Mouse (Mus musculus): ENCODE data around the gene Mef2d. TPM values are rescaled to one million over a fixed set of nuclear protein-coding genes. Genes with fewer than 3 reads are reported as not detected.

Mef2d gene
- 328 TPM for total RNA-seq (2023)

GRCm38 (mm10) chr3:88141787-88142523 lies at the start of gene Mef2d:
Mef2d (plus strand) TSS chr3:88142372.

Other genes starting within 250 kb of the Mef2d start
- gene Hdgf, start 236.1 kb upstream of the Mef2d start, total RNA-seq (2023) = 79.8 TPM
- 150 TPM for gene Mrpl24, start 222.9 kb upstream of the Mef2d start, total RNA-seq (2023)
- gene Isg20l2, start 212.1 kb upstream of the Mef2d start, total RNA-seq (2023) = 60.8 TPM
- gene Rrnad1, start 211.7 kb upstream of the Mef2d start, total RNA-seq (2023) = 26.4 TPM
- gene Crabp2, start 193.7 kb upstream of the Mef2d start, total RNA-seq (2023) = 2.1 TPM
- not detected for gene Nes, start 171.3 kb upstream of the Mef2d start, total RNA-seq (2023)
- gene Bcan, start 142.1 kb upstream of the Mef2d start, total RNA-seq (2023) = not detected
- gene Hapln2, start 114.8 kb upstream of the Mef2d start, total RNA-seq (2023) = not detected
- gene Gpatch4, start 99.3 kb upstream of the Mef2d start, total RNA-seq (2023) = 26.0 TPM
- 20.0 TPM for gene Naxe, start 83.9 kb upstream of the Mef2d start, total RNA-seq (2023)
- gene Ttc24, start 64.1 kb upstream of the Mef2d start, total RNA-seq (2023) = not detected
- gene Iqgap3, start 60.4 kb upstream of the Mef2d start, total RNA-seq (2023) = 0.12 TPM
- gene Rhbg, start 112.3 kb downstream of the Mef2d start, total RNA-seq (2023) = not detected
- not detected for gene Gm38392, start 144.8 kb downstream of the Mef2d start, total RNA-seq (2023)
- gene Tsacc, start 154.6 kb downstream of the Mef2d start, total RNA-seq (2023) = 6.6 TPM
- gene Cct3, start 154.7 kb downstream of the Mef2d start, total RNA-seq (2023) = 189 TPM
- gene Glmp, start 182.7 kb downstream of the Mef2d start, total RNA-seq (2023) = 91.9 TPM
- 0.28 TPM for gene Tmem79, start 193.8 kb downstream of the Mef2d start, total RNA-seq (2023)
- gene Smg5, start 193.9 kb downstream of the Mef2d start, total RNA-seq (2023) = 121 TPM
- gene Paqr6, start 222.2 kb downstream of the Mef2d start, total RNA-seq (2023) = 0.46 TPM
- gene Bglap3, start 230.4 kb downstream of the Mef2d start, total RNA-seq (2023) = not detected
- not detected for gene Bglap2, start 236.3 kb downstream of the Mef2d start, total RNA-seq (2023)
- gene Bglap, start 242.1 kb downstream of the Mef2d start, total RNA-seq (2023) = not detected